Mouse (Mus musculus) embryonic facial prominence, embryonic 14.5 days (tissue): ENCODE measurements at regions not wholly inside any gene's neighbourhood (a gene's known extent, or its start where the extent isn't known, plus 50 kb on each side); places are given as distances from the start of the nearest gene placed in this dataset.
"Not testable (repeated sequence)": the region's sequence is repeated elsewhere in the genome, so short reads cannot be mapped to it uniquely, and the experiment has no call there.

Experiments
- ATAC-seq: fragments of 200-750 bp; cut with Nextera tagmentation; 2 replicates; pipeline ENCODE4 v1.8.0; 2017; ENCODE audit warnings: low read depth, moderate number of reproducible peaks, moderate TSS enrichment
- DNase-seq: peaks from one replicate; pipeline ENCODE4 v3.0.0-alpha.2; 2015; ENCODE audit warnings: low spot score
- H3K27ac ChIP-seq: fragments of 300-500 bp; sonication (generic); replicated peaks from 2 replicates; pipeline ENCODE4 v1.5.1; 2014; ENCODE audit warnings: low read depth, mild to moderate bottlenecking, low read length, moderate library complexity
- H3K27me3 ChIP-seq: fragments of 300-500 bp; sonication (generic); replicated peaks from 2 replicates; pipeline ENCODE4 v1.6.1; 2014; ENCODE audit warnings: low read length; ENCODE audit not compliant: control insufficient read depth, insufficient read depth
- H3K36me3 ChIP-seq: fragments of 300-500 bp; sonication (generic); 2 replicates; pipeline ENCODE4 v1.6.1; 2014; ENCODE audit warnings: low read length, mixed read lengths; ENCODE audit not compliant: control insufficient read depth, insufficient read depth
- H3K4me1 ChIP-seq: fragments of 300-500 bp; sonication (generic); 2 replicates; pipeline ENCODE4 v1.6.1; 2014; ENCODE audit warnings: antibody characterized with exemption, low read length; ENCODE audit not compliant: control insufficient read depth, insufficient read depth
- H3K4me2 ChIP-seq: fragments of 300-500 bp; sonication (generic); 2 replicates; pipeline ENCODE4 v1.6.1; 2014; ENCODE audit warnings: low read depth, mild to moderate bottlenecking, low read length, moderate library complexity, mixed read lengths
- H3K4me3 ChIP-seq: fragments of 300-500 bp; sonication (generic); 2 replicates; pipeline ENCODE4 v1.5.1; 2014; ENCODE audit warnings: low read depth, mild to moderate bottlenecking, low read length
- H3K9ac ChIP-seq: fragments of 300-500 bp; sonication (generic); 2 replicates; pipeline ENCODE4 v1.6.1; 2014; ENCODE audit warnings: low read depth, mild to moderate bottlenecking, low read length, moderate library complexity, mixed read lengths
- H3K9me3 ChIP-seq: fragments of 300-500 bp; sonication (generic); 2 replicates; pipeline ENCODE4 v1.6.1; 2016; ENCODE audit warnings: low read length; ENCODE audit not compliant: control insufficient read depth
- WGBS: fragments of 180-500 bp; shearing (Covaris S2); extraction: QIAGEN DNeasy Blood & Tissue Kit; methylation state at CpG from one replicate; pipeline ENCODE4 v1.1.7; 2014; 5-methylcytosine and 5-hydroxymethylcytosine counted together

DNA sequence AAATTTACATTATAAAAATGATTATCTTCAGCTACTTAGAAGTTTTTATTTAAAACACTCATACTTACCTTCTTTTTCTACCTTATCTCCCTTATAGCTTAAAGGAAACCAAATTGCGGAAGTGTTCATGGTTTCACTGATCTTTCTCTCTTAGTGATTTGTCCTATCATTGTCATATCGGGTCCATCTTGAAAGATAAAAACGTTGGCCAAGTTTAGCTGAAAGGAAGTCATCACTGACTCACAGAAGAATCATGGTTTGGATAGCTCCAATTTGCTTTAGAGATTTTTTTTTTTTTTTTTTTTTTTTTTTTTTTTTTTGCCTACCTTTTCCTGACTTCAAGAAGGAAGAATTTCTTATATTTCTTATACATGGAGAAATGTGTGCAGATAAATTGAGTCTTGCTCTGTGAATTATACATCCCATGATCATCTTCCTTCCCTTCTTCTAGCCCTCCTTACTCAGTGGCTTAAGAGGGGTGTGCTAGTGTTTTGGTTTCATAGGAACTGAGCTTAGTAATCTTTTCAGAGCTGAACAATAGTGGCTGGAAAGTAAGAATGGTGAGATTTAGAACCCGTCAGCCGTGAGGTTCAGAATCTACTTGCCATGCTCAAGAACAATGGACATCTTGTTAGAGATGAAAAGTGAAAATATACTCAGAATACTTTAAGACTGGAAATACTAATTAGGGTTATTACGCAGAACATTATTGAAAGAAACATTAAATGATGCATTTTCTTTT lies 76.6 kb downstream of the Gm13691 start:
- no peak for ATAC-seq
- Histone ChIP-seq H3K27ac (no peak overlapping the region), H3K4me3 (no peak overlapping the region), H3K4me1 (no peaks in the 10 kb centered on the region), H3K27me3 (no peaks in the 10 kb centered on the region), H3K4me2 (no peak overlapping the region), H3K36me3 (no peaks in the 10 kb centered on the region), H3K9ac (no peak overlapping the region), H3K9me3 (no peaks in the 10 kb centered on the region)
- no peak for DNase-seq
- WGBS: 76% methylated on average over 6 of the region's 6 CpGs

GRCm38 (mm10) chr2:84068617-84069016 lies 78.3 kb downstream of the Gm13691 start:
- H3K9ac ChIP-seq: no peak overlapping the region
- H3K4me3 ChIP-seq: no peak overlapping the region
- DNase-seq: no peak
- H3K9me3 ChIP-seq: no peaks in the 10 kb centered on the region
- no peak overlapping the region for H3K4me2 ChIP-seq
- ATAC-seq: no peak
- WGBS: 79% methylated on average over 4 of the region's 4 CpGs
- no peaks in the 10 kb centered on the region for H3K36me3 ChIP-seq
- no peaks in the 10 kb centered on the region for H3K27me3 ChIP-seq
- H3K27ac ChIP-seq: no peak overlapping the region
- no peaks in the 10 kb centered on the region for H3K4me1 ChIP-seq

GRCm38 (mm10) chr2:84069411-84069810 lies 79.1 kb downstream of the Gm13691 start:
- H3K27ac ChIP-seq, H3K4me1 ChIP-seq, H3K27me3 ChIP-seq, ATAC-seq, H3K4me2 ChIP-seq, H3K4me3 ChIP-seq, H3K36me3 ChIP-seq, H3K9ac ChIP-seq, DNase-seq, H3K9me3 ChIP-seq: not testable (repeated sequence)
- 70% methylated on average over 1 of the region's 1 CpGs for whole genome bisulfite sequencing

- Histone ChIP-seq H3K36me3 (no peaks in the 10 kb centered on the region), H3K27me3 (no peaks in the 10 kb centered on the region), H3K4me1 (no peaks in the 10 kb centered on the region), H3K9me3 (no peaks in the 10 kb centered on the region), H3K4me2 (no peak overlapping the region), H3K9ac (no peak overlapping the region), H3K4me3 (no peak overlapping the region), H3K27ac (no peak overlapping the region)
- ATAC-seq: no peak
- no peak for DNase-seq
- 63% methylated on average over 8 of the region's 8 CpGs for WGBS
Observed at GRCm38 (mm10) chr2:84072881-84073583, 82.7 kb downstream of the Gm13691 start.

GRCm38 (mm10) chr2:84075944-84076343 lies 85.6 kb downstream of the Gm13691 start:
- H3K36me3 ChIP-seq: no peaks in the 10 kb centered on the region
- H3K27me3 ChIP-seq: no peaks in the 10 kb centered on the region
- DNase-seq: no peak
- no peaks in the 10 kb centered on the region for H3K9me3 ChIP-seq
- no peak overlapping the region for H3K9ac ChIP-seq
- H3K4me2 ChIP-seq: no peak overlapping the region
- WGBS: 77% methylated on average over 3 of the region's 3 CpGs
- no peaks in the 10 kb centered on the region for H3K4me1 ChIP-seq
- no peak for ATAC-seq
- no peak overlapping the region for H3K4me3 ChIP-seq
- no peak overlapping the region for H3K27ac ChIP-seq

DNA sequence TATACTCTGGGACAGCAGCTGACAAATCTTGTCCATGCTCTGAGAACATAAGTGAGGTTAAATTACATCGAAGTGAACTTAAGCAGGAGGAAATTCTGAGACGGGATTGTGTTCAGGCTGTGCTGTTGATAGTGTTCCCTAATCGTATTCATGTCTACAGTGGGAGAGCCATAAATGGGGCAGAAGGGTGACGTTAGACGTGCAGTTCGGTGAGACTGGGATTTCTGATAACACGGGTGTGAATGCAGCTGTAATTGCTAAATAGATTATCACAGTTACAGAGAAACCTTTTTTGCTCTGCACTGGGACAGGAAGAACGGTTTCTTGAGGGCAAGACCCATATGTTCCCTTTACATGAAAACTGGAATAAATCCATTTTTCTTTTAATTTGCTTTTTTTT lies 88.9 kb downstream of the Gm13691 start:
- no peak overlapping the region for H3K27ac ChIP-seq
- H3K4me2 ChIP-seq: no peak overlapping the region
- H3K9ac ChIP-seq: no peak overlapping the region
- DNase-seq (no peak), ATAC-seq (no peak)
- WGBS: 64% methylated on average over 8 of the region's 8 CpGs
- H3K36me3 ChIP-seq: no peaks in the 10 kb centered on the region
- no peaks in the 10 kb centered on the region for H3K9me3 ChIP-seq
- no peak overlapping the region for H3K4me3 ChIP-seq
- H3K27me3 ChIP-seq: no peaks in the 10 kb centered on the region
- H3K4me1 ChIP-seq: no peaks in the 10 kb centered on the region

- 31% methylated on average over 3 of the region's 3 CpGs for WGBS
- Histone ChIP-seq H3K27ac (no peak overlapping the region), H3K4me2 (no peak overlapping the region), H3K9me3 (no peaks in the 10 kb centered on the region), H3K4me3 (no peak overlapping the region), H3K36me3 (no peaks in the 10 kb centered on the region), H3K4me1 (no peaks in the 10 kb centered on the region), H3K27me3 (no peaks in the 10 kb centered on the region), H3K9ac (no peak overlapping the region)
- DNase-seq (no peak), ATAC-seq (no peak)
Observed at GRCm38 (mm10) chr2:84080228-84080627, 89.9 kb downstream of the Gm13691 start.

- no peak overlapping the region for H3K4me2 ChIP-seq
- H3K27me3 ChIP-seq: no peaks in the 10 kb centered on the region
- ATAC-seq (no peak), DNase-seq (no peak)
- H3K4me3 ChIP-seq: no peak overlapping the region
- 40% methylated on average over 1 of the region's 1 CpGs for WGBS
- no peaks in the 10 kb centered on the region for H3K36me3 ChIP-seq
- no peaks in the 10 kb centered on the region for H3K9me3 ChIP-seq
- H3K4me1 ChIP-seq: no peaks in the 10 kb centered on the region
- no peak overlapping the region for H3K27ac ChIP-seq
- H3K9ac ChIP-seq: no peak overlapping the region
Observed at GRCm38 (mm10) chr2:84094751-84095150, 104.4 kb downstream of the Gm13691 start.

DNA sequence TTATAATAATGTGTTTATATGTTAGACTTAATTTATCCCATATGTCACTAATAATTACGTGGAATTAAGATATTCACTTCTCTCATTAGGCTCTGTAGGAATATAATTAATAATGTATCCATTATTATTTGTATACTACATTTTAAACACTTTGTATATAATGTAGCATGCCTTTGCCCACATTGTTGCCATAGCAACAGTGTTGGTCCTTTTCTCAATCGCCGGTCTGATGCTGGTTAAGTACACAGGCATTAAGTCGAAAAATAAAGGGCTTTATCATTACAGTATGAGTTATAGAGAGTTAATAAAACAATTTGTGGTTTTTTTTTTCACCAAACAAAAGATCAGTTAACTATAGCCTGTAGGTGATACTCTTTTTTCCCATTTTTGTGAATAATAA lies 108.4 kb downstream of the Gm13691 start:
- Histone ChIP-seq H3K27ac (no peak overlapping the region), H3K4me2 (no peak overlapping the region), H3K4me1 (no peaks in the 10 kb centered on the region), H3K9ac (no peak overlapping the region), H3K36me3 (no peaks in the 10 kb centered on the region), H3K27me3 (no peaks in the 10 kb centered on the region), H3K4me3 (no peak overlapping the region), H3K9me3 (no peaks in the 10 kb centered on the region)
- 74% methylated on average over 4 of the region's 4 CpGs for WGBS
- DNase-seq (no peak), ATAC-seq (no peak)
